Mouse (Mus musculus): Measurements from ENCODE around the gene Myom1. TPM values are rescaled to one million over a fixed set of nuclear protein-coding genes. Genes with fewer than 3 reads are reported as not detected.
A peak's percentile ranks its signal among the peaks of the same experiment; 100 is the strongest.

Myom1 gene
- polyA plus RNA-seq, 1 experiment from 2014 or later: 9.2 TPM

DNA sequence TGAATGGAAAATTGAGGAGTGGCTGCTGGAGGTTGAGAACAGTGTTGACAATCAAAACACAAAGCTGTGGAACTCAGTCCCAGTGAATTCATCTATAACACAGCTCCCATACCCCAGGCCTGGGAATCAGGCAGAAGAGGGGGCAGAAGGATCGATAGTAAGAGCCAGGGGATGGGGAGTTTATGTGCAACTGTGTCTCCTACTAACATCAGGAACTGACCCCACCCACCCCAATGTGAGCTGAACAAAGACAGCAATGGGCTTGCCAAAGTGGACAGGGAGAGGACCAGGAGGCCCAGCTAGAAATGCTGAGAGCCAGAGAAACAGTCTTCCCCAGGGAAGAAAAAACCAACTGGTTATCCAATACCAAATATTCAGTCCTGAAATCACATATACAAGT is 122.2 kb downstream of the Myom1 start:
- DNase-seq (ENCODE audit: low spot score) (no peak), ATAC-seq (no peak)
- Histone ChIP-seq H3K4me1 (ENCODE audit: insufficient read depth, low read depth, low read length) (peaks cover 17% of the 10 kb centered on the region; the same call in 1 of the 2 replicates), H3K36me3 (ENCODE audit: insufficient read depth, low read length) (no peaks in the 10 kb centered on the region), H3K9me3 (ENCODE audit: low read length) (no peaks in the 10 kb centered on the region), H3K4me2 (replicated peaks; ENCODE audit: low read depth, low read length) (no peak overlapping the region), H3K27me3 (replicated peaks; ENCODE audit: insufficient read depth, low read length) (no peaks in the 10 kb centered on the region), H3K9ac (replicated peaks; ENCODE audit: low read depth) (no peak overlapping the region), H3K27ac (ENCODE audit: low read length) (no peak overlapping the region), H3K4me3 (ENCODE audit: low read depth, low read length) (no peak overlapping the region)
- TF ChIP-seq EP300 (IDR thresholded peaks at IDR 0.05): no peak
- TF ChIP-seq CTCF (IDR thresholded peaks at IDR 0.05): no peak
- 63% methylated on average over 1 of the region's 1 CpGs for WGBS

DNA sequence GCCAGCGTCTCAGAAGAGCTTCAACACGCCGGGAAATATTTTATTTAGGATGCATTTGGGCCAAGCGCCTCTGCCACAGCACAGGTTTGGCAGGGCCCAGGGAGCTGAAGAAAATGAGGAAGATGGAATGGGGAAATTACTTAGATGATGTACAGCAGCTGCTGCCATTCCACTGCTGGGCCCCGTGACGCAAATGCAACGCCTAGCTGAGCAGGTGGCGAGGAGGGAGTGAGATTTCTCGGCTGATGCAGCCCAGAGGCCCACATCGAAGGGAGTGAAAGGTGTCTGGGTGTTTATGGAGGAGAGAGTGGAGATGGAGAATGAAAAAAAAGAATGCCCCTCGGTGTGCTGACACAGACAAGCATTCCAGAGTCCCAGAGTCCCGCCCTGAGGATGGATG is 123.1 kb downstream of the Myom1 start:
- Histone ChIP-seq H3K36me3 (ENCODE audit: insufficient read depth, low read length) (no peaks in the 10 kb centered on the region), H3K4me3 (ENCODE audit: low read depth, low read length) (no peak overlapping the region), H3K4me2 (replicated peaks; ENCODE audit: low read depth, low read length) (no peak overlapping the region), H3K4me1 (ENCODE audit: insufficient read depth, low read depth, low read length) (peaks cover 17% of the 10 kb centered on the region; the same call in 1 of the 2 replicates), H3K27ac (ENCODE audit: low read length) (no peak overlapping the region), H3K27me3 (replicated peaks; ENCODE audit: insufficient read depth, low read length) (no peaks in the 10 kb centered on the region), H3K9me3 (ENCODE audit: low read length) (no peaks in the 10 kb centered on the region), H3K9ac (replicated peaks; ENCODE audit: low read depth) (no peak overlapping the region)
- no peak for TF ChIP-seq EP300 (IDR thresholded peaks at IDR 0.05)
- no peak for TF ChIP-seq CTCF (IDR thresholded peaks at IDR 0.05)
- DNase-seq (ENCODE audit: low spot score) (no peak), ATAC-seq (no peak)
- WGBS: 63% methylated on average over 12 of the region's 12 CpGs

DNA sequence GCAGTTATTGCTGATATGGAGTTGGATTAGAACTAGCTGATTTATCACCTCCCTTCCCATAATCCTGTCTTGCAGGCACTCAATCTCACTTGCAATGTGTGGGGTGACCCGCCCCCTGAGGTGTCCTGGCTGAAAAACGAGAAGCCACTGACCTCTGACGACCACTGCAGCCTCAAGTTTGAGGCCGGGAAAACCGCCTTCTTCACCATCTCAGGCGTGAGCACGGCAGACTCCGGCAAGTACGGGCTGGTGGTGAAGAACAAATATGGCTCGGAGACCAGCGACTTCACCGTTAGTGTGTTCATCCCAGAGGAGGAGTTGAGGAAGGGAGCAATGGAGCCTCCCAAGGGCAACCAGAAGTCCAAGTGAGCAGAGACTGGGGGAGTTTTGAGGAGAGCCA is 123.6 kb downstream of the Myom1 start:
- no peaks in the 10 kb centered on the region for H3K36me3 ChIP-seq (ENCODE audit: insufficient read depth, low read length)
- no peaks in the 10 kb centered on the region for H3K27me3 ChIP-seq (replicated peaks; ENCODE audit: insufficient read depth, low read length)
- no peaks in the 10 kb centered on the region for H3K9me3 ChIP-seq (ENCODE audit: low read length)
- DNase-seq (ENCODE audit: low spot score): no peak
- H3K9ac ChIP-seq (replicated peaks; ENCODE audit: low read depth): no peak overlapping the region
- peaks cover 17% of the 10 kb centered on the region; the same call in 1 of the 2 replicates for H3K4me1 ChIP-seq (ENCODE audit: insufficient read depth, low read depth, low read length)
- no peak overlapping the region for H3K4me2 ChIP-seq (replicated peaks; ENCODE audit: low read depth, low read length)
- H3K27ac ChIP-seq (ENCODE audit: low read length): no peak overlapping the region
- H3K4me3 ChIP-seq (ENCODE audit: low read depth, low read length): no peak overlapping the region
- TF ChIP-seq CTCF (IDR thresholded peaks at IDR 0.05): no peak
- no peak for TF ChIP-seq EP300 (IDR thresholded peaks at IDR 0.05)
- WGBS: 70% methylated on average over 12 of the region's 12 CpGs
- no peak for ATAC-seq

DNA sequence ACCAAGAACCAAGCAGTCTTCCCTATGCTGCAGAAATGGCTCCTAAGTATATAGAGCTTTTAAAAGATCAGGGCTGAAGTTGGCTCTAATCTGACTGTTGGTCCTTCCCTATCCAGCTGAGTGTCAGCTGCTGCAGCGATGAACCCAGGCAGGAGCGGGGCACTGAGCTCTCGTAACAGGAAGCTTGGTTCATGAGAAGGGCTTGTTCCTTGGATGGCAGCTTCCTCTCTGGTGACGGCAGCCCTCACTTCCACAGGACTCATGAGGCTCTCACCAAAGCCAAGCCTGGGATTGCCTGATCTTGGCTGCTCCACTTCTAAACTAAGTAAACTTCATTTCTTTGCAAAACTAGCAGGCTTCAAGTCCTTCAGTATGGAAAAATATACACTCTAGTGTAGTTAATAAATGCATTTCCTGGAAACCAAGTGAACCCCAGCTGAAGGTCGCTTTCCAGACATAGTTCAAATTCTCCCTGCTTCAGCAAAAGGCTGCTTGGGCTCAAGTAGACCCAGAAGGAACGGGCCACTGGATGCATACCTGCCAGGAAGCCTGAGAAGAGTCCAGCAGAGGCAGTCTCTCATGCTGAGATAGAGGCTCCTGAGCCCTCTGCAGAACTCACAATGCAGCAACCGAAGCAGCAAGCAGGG is 125.2 kb downstream of the Myom1 start:
- Histone ChIP-seq H3K36me3 (ENCODE audit: insufficient read depth, low read length) (no peaks in the 10 kb centered on the region), H3K4me2 (replicated peaks; ENCODE audit: low read depth, low read length) (no peak overlapping the region)
- WGBS: 27% methylated on average over 7 of the region's 7 CpGs

DNA sequence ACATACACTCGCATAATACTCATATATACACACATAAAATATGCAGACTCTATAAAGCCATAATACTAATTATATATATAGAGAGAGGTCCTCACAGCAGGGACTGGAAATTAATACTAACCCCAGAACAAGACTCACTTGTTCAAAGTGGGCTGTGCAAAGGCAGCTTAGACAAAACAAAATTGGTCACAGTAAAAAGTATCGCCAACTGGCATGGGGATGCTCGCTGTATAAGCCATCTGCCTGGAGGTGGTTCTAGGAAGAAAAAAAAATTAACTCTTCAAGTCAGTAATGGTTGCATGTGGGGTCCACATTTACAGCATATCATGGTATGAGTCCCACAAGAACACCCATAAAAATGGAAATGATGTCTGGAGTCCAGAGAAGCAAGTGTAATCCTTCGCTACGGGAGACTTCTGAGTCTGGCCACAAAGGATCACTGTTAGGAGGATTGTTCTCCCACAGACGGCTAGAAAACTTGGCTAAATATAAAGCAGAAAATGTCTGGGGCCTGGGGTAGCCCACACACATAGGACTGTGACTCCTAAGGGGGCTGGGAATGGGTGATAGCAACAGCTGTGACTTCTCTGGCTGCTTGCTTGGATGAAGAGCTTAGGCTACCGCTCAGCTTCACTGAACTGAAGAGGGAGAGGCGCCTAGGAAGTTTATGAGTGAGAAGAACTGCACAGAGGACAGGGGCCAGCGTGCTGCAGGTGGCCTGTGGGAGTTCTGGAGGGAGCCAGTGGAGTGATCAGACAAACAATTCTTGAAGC is 127.2 kb downstream of the Myom1 start:
- TF ChIP-seq EP300 (IDR thresholded peaks at IDR 0.05) (no peak), CTCF (IDR thresholded peaks at IDR 0.05) (no peak)
- Histone ChIP-seq H3K27ac (ENCODE audit: low read length) (no peak overlapping the region), H3K9ac (replicated peaks; ENCODE audit: low read depth) (no peak overlapping the region), H3K36me3 (ENCODE audit: insufficient read depth, low read length) (no peaks in the 10 kb centered on the region), H3K4me3 (ENCODE audit: low read depth, low read length) (no peak overlapping the region), H3K4me2 (replicated peaks; ENCODE audit: low read depth, low read length) (no peak overlapping the region), H3K4me1 (ENCODE audit: insufficient read depth, low read depth, low read length) (peaks cover 13% of the 10 kb centered on the region; the same call in 1 of the 2 replicates), H3K9me3 (ENCODE audit: low read length) (no peaks in the 10 kb centered on the region), H3K27me3 (replicated peaks; ENCODE audit: insufficient read depth, low read length) (no peaks in the 10 kb centered on the region)
- 72% methylated on average over 9 of the region's 9 CpGs for WGBS
- no peak for DNase-seq (ENCODE audit: low spot score)
- no peak for ATAC-seq

More for the DNA sequence above, 125.2 kb downstream of the Myom1 start:
- TF ChIP-seq EP300 (IDR thresholded peaks at IDR 0.05) (peak; percentile 93), CTCF (IDR thresholded peaks at IDR 0.05) (no peak)
- H3K9me3 ChIP-seq (ENCODE audit: low read length): no peaks in the 10 kb centered on the region
- no peak overlapping the region for H3K4me3 ChIP-seq (ENCODE audit: low read depth, low read length)
- peak; percentile 89 for ATAC-seq
- peak; percentile 88 for DNase-seq (ENCODE audit: low spot score)
- no peak overlapping the region for H3K9ac ChIP-seq (replicated peaks; ENCODE audit: low read depth)
- H3K27ac ChIP-seq (ENCODE audit: low read length): peak overlapping the region; percentile 64
- peaks cover 17% of the 10 kb centered on the region; the same call in 1 of the 2 replicates for H3K4me1 ChIP-seq (ENCODE audit: insufficient read depth, low read depth, low read length)
- H3K27me3 ChIP-seq (replicated peaks; ENCODE audit: insufficient read depth, low read length): no peaks in the 10 kb centered on the region

DNA sequence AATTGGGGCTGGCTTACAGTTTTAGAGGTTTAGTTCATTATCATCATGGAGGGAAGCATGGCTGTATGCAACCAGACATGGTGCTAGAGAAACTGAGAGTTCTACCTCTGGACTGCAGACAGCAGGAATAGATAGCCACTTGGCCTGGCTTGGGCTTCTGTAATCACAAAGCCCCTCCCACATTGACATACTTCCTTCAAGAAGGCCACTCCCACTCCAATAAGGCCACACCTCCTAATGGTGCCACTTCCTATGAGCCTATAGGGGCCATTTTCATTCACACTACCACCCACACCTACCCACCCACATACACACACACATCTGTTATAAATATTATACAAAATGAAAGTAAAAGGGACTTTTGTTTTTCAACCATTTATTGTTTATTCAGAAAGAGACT is 129.8 kb downstream of the Myom1 start:
- Histone ChIP-seq H3K27me3 (replicated peaks; ENCODE audit: insufficient read depth, low read length) (no peaks in the 10 kb centered on the region), H3K36me3 (ENCODE audit: insufficient read depth, low read length) (no peaks in the 10 kb centered on the region), H3K9me3 (ENCODE audit: low read length) (no peaks in the 10 kb centered on the region), H3K4me3 (ENCODE audit: low read depth, low read length) (no peak overlapping the region), H3K4me2 (replicated peaks; ENCODE audit: low read depth, low read length) (no peak overlapping the region), H3K27ac (ENCODE audit: low read length) (no peak overlapping the region), H3K9ac (replicated peaks; ENCODE audit: low read depth) (no peak overlapping the region), H3K4me1 (ENCODE audit: insufficient read depth, low read depth, low read length) (peaks cover 11% of the 10 kb centered on the region; the same call in 1 of the 2 replicates)
- TF ChIP-seq CTCF (IDR thresholded peaks at IDR 0.05): no peak
- TF ChIP-seq EP300 (IDR thresholded peaks at IDR 0.05): no peak
- ATAC-seq (no peak), DNase-seq (ENCODE audit: low spot score) (no peak)
